Mouse (Mus musculus) megakaryocyte, embryonic 14.5 days (primary cell): Measurements from ENCODE around the gene Pbx3.

Experiments
- FLI1 ChIP-seq: IDR thresholded peaks from 2 replicates; pipeline ENCODE4 v1.6.1; 2012; ENCODE audit warnings: low read length, inconsistent platforms, mixed read lengths
- GATA1 ChIP-seq: IDR thresholded peaks from 3 replicates; pipeline ENCODE4 v1.6.1; 2012; ENCODE audit warnings: mixed read lengths, low read length, inconsistent platforms, borderline replicate concordance

GRCm38 (mm10) chr2:34139470-34140158 lies 233.3 kb downstream of the Pbx3 start:
- TF ChIP-seq GATA1 (no peak), FLI1 (no peak)
